Mouse (Mus musculus): ENCODE data around the gene Rnf32.

Rnf32 gene

DNA sequence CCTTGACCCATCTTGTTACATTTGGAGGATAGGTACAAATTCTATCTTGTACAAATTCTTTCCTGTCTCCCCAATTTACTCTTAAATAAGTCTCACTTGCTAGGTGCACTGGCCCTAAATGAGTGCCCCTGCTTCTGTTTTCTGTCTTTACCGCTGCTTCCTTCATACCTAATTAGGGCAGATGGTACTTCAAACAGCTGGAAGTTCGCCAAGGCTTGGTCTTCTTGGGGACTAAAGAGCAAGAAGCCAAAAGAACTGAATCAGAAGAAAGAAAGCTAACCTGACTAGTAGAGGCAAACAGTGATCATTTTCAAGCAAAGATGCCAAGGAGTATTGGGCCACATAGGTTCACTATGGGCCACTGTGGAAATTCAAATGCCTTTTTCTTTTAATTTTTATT lies 77.6 kb downstream of the Rnf32 start:
- no peak for DNase-seq (ENCODE audit: low spot score in 2 of 2)

DNA sequence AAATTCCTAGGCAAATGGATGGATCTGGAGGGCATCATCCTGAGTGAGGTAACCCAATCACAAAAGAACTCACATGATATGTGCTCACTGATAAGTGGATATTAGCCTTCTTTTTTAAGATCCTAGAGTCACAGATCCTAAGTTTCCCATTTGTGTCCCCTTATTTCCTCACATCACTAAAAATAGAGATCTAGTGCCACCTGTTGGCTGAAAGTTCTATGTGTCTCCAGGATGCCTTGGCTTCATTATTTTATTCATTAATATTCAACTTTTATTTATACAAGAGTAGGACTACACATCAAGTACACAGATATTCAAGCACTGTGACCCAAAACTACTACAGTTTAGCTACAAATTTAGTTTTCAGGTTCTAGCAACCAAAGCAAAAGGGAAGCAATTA lies 79.0 kb downstream of the Rnf32 start:
- no peak for DNase-seq (ENCODE audit: low spot score in 2 of 2)

Data from frontal cortex, postnatal 36 days (tissue).